Mouse (Mus musculus): Measurements from ENCODE around the gene Srsf1. TPM values are rescaled to one million over a fixed set of nuclear protein-coding genes. Genes with fewer than 3 reads are reported as not detected.

Gene Srsf1
- polyA plus RNA-seq, 1 experiment from 2014 or later = 308 TPM

DNA sequence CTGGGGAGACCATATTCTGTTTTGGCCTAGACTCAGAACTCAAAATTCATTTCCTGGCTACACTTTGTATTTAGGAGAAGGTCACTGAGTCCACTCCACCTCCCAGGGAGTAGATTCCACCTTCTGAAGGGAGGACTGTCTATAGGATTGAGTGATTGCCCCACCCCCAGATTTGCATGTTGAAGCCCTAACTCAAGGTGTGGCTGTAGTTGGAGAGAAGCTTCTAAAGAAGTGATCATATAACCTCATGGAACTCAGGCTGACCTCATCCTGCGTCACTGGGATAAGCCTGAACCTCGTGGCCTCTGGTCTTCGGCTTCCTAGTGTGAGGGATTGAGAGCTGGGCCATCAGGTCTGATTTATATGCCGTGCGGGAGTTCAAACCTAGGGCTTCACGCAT, 31.4 kb upstream of the Srsf1 start:
- no peak for ATAC-seq (ENCODE audit: borderline replicate concordance, extremely low read depth, low FRiP score, low TSS enrichment)

DNA sequence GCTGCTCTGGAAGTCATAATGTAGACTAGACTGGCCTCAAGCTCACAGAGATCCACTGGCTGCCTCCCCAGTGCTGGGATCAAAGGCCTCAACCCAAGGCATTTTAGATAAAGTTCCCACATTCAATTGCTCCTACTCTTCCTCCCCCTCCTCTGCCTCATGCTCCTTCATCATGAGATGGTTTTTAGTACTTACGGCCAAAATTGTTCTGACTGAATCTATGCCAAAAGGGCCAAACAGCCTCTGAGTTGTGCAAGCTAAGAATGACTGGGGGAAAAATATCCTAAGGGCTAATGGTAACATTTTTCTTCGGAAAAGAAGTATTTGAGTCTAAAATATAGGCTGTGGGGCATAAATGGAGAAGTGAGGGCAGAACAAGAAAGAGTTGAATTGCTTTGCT, 23.2 kb upstream of the Srsf1 start:
- no peak overlapping the region for H3K4me2 ChIP-seq
- no peaks in the 10 kb centered on the region; the same call in 1 of the 2 replicates for H3K4me1 ChIP-seq
- no peak for ATAC-seq (ENCODE audit: borderline replicate concordance, extremely low read depth, low FRiP score, low TSS enrichment)
- no peak overlapping the region for H3K4me3 ChIP-seq
- 50% methylated on average over 2 of the region's 2 CpGs for whole genome bisulfite sequencing
- H3K9me3 ChIP-seq = no peaks in the 10 kb centered on the region
- no peaks in the 10 kb centered on the region for H3K27me3 ChIP-seq
- H3K36me3 ChIP-seq = no peaks in the 10 kb centered on the region
- H3K9ac ChIP-seq = no peak overlapping the region
- H3K27ac ChIP-seq = no peak overlapping the region

More for the DNA sequence above, 31.4 kb upstream of the Srsf1 start:
- no peaks in the 10 kb centered on the region for H3K9me3 ChIP-seq
- H3K4me1 ChIP-seq = peaks cover 8% of the 10 kb centered on the region; the same call in 1 of the 2 replicates
- H3K4me3 ChIP-seq = no peak overlapping the region
- WGBS = 78% methylated on average over 6 of the region's 6 CpGs
- H3K27ac ChIP-seq = no peak overlapping the region
- H3K27me3 ChIP-seq = no peaks in the 10 kb centered on the region
- H3K4me2 ChIP-seq = no peak overlapping the region
- no peaks in the 10 kb centered on the region for H3K36me3 ChIP-seq
- H3K9ac ChIP-seq = no peak overlapping the region

DNA sequence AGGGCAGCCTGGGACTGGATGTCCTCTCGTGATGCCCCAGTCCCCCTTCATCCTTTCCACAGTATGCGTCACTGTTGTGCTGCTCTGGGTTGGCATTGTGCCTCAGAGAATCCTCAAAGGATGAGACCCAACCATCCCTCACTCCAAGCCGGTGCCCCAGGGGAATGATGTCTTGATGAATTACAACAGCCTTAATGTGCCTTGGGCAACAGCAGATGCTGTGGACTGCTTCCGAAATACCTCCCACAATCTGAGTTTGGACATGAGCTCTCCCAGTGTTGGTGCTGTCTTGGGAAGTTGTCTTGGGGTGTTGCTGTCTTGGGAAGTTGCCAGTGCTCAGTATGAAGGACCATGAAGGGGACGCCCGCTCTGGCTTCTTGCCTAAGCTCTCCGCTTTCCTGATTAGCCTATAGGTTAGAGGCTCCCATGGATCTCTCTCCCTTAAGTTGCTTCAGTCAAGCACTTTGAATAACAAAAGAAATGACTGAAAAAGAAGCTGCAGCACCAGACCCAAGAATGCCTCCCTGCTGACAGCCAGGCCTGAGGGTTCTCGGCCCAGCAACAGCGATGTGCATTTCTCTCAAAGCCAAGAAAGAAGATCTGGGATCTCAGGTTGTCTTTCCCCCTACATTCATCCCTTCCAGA, 19.7 kb upstream of the Srsf1 start:
- H3K27ac ChIP-seq = no peak overlapping the region
- no peaks in the 10 kb centered on the region for H3K27me3 ChIP-seq
- H3K36me3 ChIP-seq = no peaks in the 10 kb centered on the region
- ATAC-seq (ENCODE audit: borderline replicate concordance, extremely low read depth, low FRiP score, low TSS enrichment) = no peak
- no peaks in the 10 kb centered on the region for H3K9me3 ChIP-seq
- H3K4me2 ChIP-seq = no peak overlapping the region
- H3K9ac ChIP-seq = no peak overlapping the region
- no peaks in the 10 kb centered on the region; the same call in 1 of the 2 replicates for H3K4me1 ChIP-seq
- H3K4me3 ChIP-seq = no peak overlapping the region
- 68% methylated on average over 9 of the region's 9 CpGs for WGBS

DNA sequence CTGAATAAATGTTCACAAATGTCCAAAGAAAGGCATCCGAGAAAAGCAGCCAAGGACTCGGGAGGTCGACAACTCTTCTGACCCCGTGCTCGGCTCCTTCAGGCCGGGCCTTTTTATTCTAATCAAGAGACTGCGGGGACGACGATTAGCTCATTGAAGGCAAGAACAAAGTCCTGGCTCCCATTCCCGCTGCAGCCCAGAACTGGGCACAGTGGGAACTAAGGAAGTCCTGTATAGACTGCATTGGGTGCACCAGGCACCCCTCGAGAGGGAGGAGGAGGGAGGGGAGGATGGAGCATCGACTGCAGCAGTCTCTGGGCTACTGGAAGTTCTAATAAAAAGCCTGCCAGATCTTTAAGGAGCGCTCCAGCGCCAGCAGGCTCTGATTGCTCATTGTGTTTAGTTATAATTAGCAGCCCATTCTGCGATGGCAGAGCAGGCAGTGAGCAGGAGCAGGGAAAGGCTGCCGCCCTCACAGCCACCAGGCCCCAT, 18.9 kb upstream of the Srsf1 start:
- Histone ChIP-seq H3K9ac (no peak overlapping the region), H3K27ac (no peak overlapping the region)
- 24% methylated on average over 16 of the region's 16 CpGs for WGBS

DNA sequence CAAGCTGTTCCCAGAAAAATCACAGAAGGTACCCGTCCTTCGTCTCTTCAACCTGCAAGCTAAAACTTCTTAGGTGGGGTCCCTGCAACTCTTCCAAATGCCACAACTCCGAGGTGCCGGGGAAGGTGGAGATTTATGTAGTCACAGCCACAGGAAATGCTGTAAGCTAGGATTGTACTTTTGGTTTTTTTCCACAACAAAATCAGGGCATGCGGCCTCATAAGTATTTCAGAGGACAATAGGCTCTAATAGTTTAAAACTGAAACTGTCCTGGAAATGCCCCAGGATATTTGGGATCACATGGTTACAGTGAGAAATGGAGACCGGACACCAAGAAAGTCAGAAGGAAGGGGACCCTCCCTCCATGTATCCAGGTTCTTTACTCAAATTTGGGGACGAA, 17.0 kb upstream of the Srsf1 start:
- no peak for ATAC-seq (ENCODE audit: borderline replicate concordance, extremely low read depth, low FRiP score, low TSS enrichment)
- WGBS = 91% methylated on average over 7 of the region's 7 CpGs
- Histone ChIP-seq H3K4me1 (peaks cover 3% of the 10 kb centered on the region; the same call in 1 of the 2 replicates), H3K9me3 (no peaks in the 10 kb centered on the region), H3K9ac (no peak overlapping the region), H3K4me3 (no peak overlapping the region), H3K4me2 (no peak overlapping the region), H3K27me3 (no peaks in the 10 kb centered on the region), H3K27ac (no peak overlapping the region), H3K36me3 (no peaks in the 10 kb centered on the region)

More for the DNA sequence above, 18.9 kb upstream of the Srsf1 start:
- Histone ChIP-seq H3K36me3 (no peaks in the 10 kb centered on the region), H3K4me1 (peaks cover 2% of the 10 kb centered on the region; the same call in 1 of the 2 replicates), H3K4me3 (no peak overlapping the region), H3K4me2 (no peak overlapping the region), H3K27me3 (no peaks in the 10 kb centered on the region), H3K9me3 (no peaks in the 10 kb centered on the region)
- ATAC-seq (ENCODE audit: borderline replicate concordance, extremely low read depth, low FRiP score, low TSS enrichment) = no peak

DNA sequence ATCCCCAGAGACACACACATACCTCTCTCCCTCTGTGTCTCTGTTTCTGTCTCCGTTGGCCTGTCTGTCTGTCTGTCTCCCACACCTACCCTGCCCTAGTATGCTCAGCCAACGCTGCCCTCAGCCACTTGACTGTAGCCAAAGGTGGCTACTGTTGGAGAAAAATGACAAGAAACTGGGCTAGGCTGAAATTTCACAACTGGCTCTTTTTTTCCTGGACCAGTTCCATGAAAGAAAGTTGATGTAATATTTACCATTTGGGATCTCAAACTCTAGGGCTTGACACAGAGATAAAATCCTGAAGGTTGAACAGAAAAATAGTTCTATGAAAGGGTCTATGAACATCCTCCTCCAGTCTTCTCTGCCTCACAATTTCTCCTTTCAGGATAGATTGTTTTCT, 16.3 kb upstream of the Srsf1 start:
- 37% methylated on average over 2 of the region's 2 CpGs for WGBS
- no peaks in the 10 kb centered on the region for H3K36me3 ChIP-seq
- no peak overlapping the region for H3K4me3 ChIP-seq
- H3K9ac ChIP-seq = no peak overlapping the region
- no peak overlapping the region for H3K27ac ChIP-seq
- no peak for ATAC-seq (ENCODE audit: borderline replicate concordance, extremely low read depth, low FRiP score, low TSS enrichment)
- peaks cover 3% of the 10 kb centered on the region; the same call in 1 of the 2 replicates for H3K4me1 ChIP-seq
- no peaks in the 10 kb centered on the region for H3K27me3 ChIP-seq
- no peak overlapping the region for H3K4me2 ChIP-seq
- H3K9me3 ChIP-seq = no peaks in the 10 kb centered on the region

DNA sequence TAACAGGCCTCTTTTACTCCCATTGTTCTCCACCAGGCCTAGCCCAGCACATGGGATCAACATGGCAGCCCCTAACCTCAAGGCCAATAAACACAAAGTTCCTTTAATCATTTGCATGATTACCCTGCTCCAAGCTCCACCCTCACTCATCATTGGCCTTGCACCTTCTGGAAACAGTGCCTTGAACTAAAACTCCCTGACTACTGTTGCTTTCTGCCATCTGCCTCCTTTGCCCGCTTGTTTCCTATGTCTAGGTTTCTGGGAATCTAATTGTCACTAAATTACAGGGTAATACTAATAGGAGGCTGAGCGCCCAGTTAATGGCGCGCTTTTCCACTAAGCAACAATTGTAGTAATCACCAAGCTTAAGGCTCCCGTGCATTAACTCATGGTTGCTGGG, 15.4 kb upstream of the Srsf1 start:
- Histone ChIP-seq H3K27me3 (no peaks in the 10 kb centered on the region), H3K4me3 (no peak overlapping the region), H3K9ac (no peak overlapping the region), H3K4me1 (peaks cover 3% of the 10 kb centered on the region; the same call in 1 of the 2 replicates), H3K9me3 (no peaks in the 10 kb centered on the region), H3K4me2 (no peak overlapping the region), H3K27ac (no peak overlapping the region), H3K36me3 (no peaks in the 10 kb centered on the region)
- no peak for ATAC-seq (ENCODE audit: borderline replicate concordance, extremely low read depth, low FRiP score, low TSS enrichment)
- WGBS = 96% methylated on average over 5 of the region's 5 CpGs

DNA sequence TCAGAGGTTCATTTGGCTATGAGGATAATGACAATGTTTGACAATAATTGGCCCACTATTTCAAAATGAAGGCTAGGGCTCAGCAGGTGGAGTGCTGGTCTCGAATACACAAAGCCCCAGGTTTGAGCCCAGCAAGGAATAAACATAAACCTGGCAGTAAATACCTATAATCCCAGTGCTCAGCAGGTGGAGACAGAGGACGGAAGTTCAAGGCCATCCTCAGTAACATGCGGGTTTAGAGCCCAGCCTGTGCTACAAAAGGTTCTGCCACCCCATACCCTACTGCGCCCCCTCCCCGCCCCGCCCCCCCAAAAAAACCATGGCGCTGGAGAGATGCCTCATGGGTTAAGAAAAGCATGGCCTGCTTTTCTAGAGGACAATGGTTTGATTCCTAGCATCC, 11.2 kb upstream of the Srsf1 start:
- Histone ChIP-seq H3K4me1 (0 out of 2 replicates have a peak, but pooled peaks cover 3% of the 10 kb centered on the region), H3K9ac (no peak overlapping the region), H3K27ac (no peak overlapping the region), H3K4me2 (no peak overlapping the region), H3K9me3 (no peaks in the 10 kb centered on the region), H3K4me3 (no peak overlapping the region), H3K27me3 (no peaks in the 10 kb centered on the region), H3K36me3 (no peaks in the 10 kb centered on the region)
- ATAC-seq (ENCODE audit: borderline replicate concordance, extremely low read depth, low FRiP score, low TSS enrichment) = no peak
- 74% methylated on average over 7 of the region's 7 CpGs for WGBS

DNA sequence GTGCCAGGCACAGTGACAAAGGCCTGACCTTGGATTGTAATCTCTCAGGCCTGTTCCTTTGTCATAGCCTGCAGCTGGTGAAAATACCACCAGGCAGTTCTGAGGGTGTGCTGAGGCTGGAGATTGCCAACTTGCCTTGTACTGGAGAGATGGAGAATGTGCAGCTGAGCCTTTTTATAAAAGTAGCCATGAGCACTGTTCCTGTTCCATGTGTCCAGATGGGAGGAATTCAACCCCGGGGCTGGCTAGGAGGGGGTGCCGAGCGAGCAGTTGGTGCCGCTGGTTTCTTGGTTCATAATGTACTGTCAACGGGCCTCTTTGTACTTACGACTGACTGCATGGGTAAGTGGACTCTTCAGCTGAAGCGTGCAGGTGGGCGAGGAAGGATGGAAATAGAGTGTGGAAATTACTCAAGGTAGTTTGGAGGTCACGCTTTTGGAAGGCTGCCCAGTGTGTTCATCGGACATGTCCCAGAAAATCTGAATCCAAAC, 10.4 kb upstream of the Srsf1 start:
- Histone ChIP-seq H3K4me2 (no peak overlapping the region), H3K27ac (no peak overlapping the region), H3K36me3 (no peaks in the 10 kb centered on the region), H3K4me3 (no peak overlapping the region), H3K9ac (no peak overlapping the region), H3K9me3 (no peaks in the 10 kb centered on the region), H3K27me3 (no peaks in the 10 kb centered on the region), H3K4me1 (0 out of 2 replicates have a peak, but pooled peaks cover 3% of the 10 kb centered on the region)
- ATAC-seq (ENCODE audit: borderline replicate concordance, extremely low read depth, low FRiP score, low TSS enrichment) = no peak
- 58% methylated on average over 10 of the region's 10 CpGs for WGBS

DNA sequence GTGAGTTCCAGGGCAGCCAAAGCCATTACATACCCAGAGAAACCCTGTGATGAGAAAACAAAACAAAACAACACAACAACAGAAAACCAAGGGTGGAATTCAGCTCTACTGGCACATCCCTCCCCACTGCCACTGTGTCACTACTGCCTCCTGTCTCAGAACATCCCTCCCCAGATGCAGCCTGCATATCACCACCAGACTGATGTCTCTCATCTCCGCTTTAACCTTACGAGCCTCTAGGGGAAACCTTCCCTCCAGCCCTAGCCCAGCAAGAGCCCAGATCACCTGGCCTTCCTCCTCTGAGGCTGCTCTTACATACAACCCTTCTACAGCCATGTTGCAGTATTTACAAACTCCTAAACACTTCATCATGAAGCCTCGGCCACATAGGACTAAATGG, 9.8 kb upstream of the Srsf1 start:
- no peaks in the 10 kb centered on the region for H3K36me3 ChIP-seq
- no peak for ATAC-seq (ENCODE audit: borderline replicate concordance, extremely low read depth, low FRiP score, low TSS enrichment)
- H3K27me3 ChIP-seq = no peaks in the 10 kb centered on the region
- H3K4me1 ChIP-seq = 0 out of 2 replicates have a peak, but pooled peaks cover 3% of the 10 kb centered on the region
- 57% methylated on average over 3 of the region's 3 CpGs for WGBS
- no peak overlapping the region for H3K9ac ChIP-seq
- H3K27ac ChIP-seq = no peak overlapping the region
- no peaks in the 10 kb centered on the region for H3K9me3 ChIP-seq
- H3K4me3 ChIP-seq = no peak overlapping the region
- no peak overlapping the region for H3K4me2 ChIP-seq

DNA sequence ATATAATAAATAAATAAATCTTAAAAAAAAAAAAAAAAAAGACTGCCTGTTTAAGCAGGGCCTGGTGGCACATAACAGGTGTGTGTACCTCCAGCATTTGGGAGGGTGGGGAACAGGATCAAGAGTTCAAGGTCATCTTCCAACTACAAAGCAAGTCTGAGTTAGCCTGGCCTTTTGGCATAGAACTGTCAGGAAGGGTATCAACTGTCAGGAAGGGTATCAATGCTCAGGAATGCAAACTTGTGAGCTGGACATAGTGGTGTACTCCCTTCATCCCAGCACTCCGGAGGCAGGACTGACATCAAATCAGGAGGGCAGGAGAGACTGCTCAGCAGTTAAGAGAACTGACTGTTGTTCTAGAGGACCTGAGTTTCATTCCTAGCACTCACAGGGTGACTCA, 8.1 kb upstream of the Srsf1 start:
- Histone ChIP-seq H3K4me1 (no peaks in the 10 kb centered on the region), H3K27ac (no peak overlapping the region), H3K27me3 (no peaks in the 10 kb centered on the region), H3K4me2 (no peak overlapping the region), H3K36me3 (no peaks in the 10 kb centered on the region), H3K4me3 (no peak overlapping the region), H3K9ac (no peak overlapping the region), H3K9me3 (no peaks in the 10 kb centered on the region)
- WGBS = 97% methylated on average over 1 of the region's 1 CpGs
- no peak for ATAC-seq (ENCODE audit: borderline replicate concordance, extremely low read depth, low FRiP score, low TSS enrichment)

DNA sequence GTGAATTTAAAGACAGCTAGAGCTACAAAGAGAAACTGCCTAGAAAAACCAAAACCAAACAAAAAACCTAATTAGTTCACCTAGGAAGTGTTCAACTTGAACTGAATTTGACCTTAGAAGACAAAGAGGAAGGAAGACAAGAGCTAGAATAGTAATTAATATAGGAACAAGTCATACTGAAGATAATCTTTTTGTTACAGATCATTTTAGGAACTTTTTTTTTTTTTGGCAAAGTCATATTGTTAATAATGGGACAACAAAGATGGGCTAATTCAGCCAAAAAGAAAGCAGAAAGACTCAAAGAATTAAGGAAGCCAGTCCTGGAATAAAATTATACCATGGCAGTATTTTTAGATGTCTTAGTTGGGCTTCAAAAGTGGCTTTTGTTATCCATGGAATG, 2.9 kb upstream of the Srsf1 start:
- Histone ChIP-seq H3K9me3 (no peaks in the 10 kb centered on the region), H3K4me2 (no peak overlapping the region), H3K4me1 (peaks cover 14% of the 10 kb centered on the region), H3K27me3 (no peaks in the 10 kb centered on the region), H3K27ac (no peak overlapping the region), H3K9ac (no peak overlapping the region), H3K36me3 (peaks cover 5% of the 10 kb centered on the region; the same call in 1 of the 2 replicates), H3K4me3 (no peak overlapping the region)
- no peak for ATAC-seq (ENCODE audit: borderline replicate concordance, extremely low read depth, low FRiP score, low TSS enrichment)

All from lung, embryonic 15.5 days (tissue).